In genomic region chr16:14362099-14362820, GRCm38 (mm10) we compare ENCODE assay signal across 8 mouse cellular contexts. TPM values are rescaled to one million over a fixed set of nuclear protein-coding genes. Genes with fewer than 3 reads are reported as not detected.
DNase-seq lines count a peak whose midpoint lies in the region; ATAC-seq and TF ChIP-seq lines count a peak whose summit lies in the region.

No protein-coding gene starts in this region.

- WGBS in liver, adult 2 months: 52% methylated on average over 7 of the region's 7 CpGs
- 28% methylated on average over 7 of the region's 7 CpGs for WGBS in hindbrain, embryonic 11.5 days
- 33% methylated on average over 7 of the region's 7 CpGs for WGBS in midbrain, embryonic 11.5 days

- H3K4me3 ChIP-seq in liver, adult 2 months (ENCODE audit: insufficient read depth, low read depth, low read length): peak overlapping the region; percentile 93; the same call in 1 of the 2 replicates
- H3K4me3 ChIP-seq in bone marrow macrophage, adult 2 months (ENCODE audit: insufficient read depth, low read length): peak overlapping the region; percentile 89
- H3K4me3 ChIP-seq in hindbrain, embryonic 11.5 days (ENCODE audit: low read depth, low read length): peak overlapping the region; percentile 81
- peak overlapping the region; percentile 53 for H3K4me3 ChIP-seq in midbrain, embryonic 11.5 days (ENCODE audit: low read depth, low read length)

- H3K4me2 ChIP-seq in hindbrain, embryonic 11.5 days (replicated peaks; ENCODE audit: low read depth, low read length): peak overlapping the region; percentile 91
- peak overlapping the region; percentile 71 for H3K4me2 ChIP-seq in midbrain, embryonic 11.5 days

- no peak for TF ChIP-seq POLR2A in liver, adult 2 months (IDR thresholded peaks at IDR 0.05; ENCODE audit: extremely low read depth, insufficient read depth, low read length)
- TF ChIP-seq POLR2A in bone marrow macrophage, adult 2 months (IDR thresholded peaks at IDR 0.05; ENCODE audit: borderline replicate concordance, low read depth, low read length): no peak

- H3K27ac ChIP-seq in liver, adult 2 months (replicated peaks; ENCODE audit: insufficient read depth, low read depth, low read length): no peak overlapping the region
- peak overlapping the region; percentile 54 for H3K27ac ChIP-seq in bone marrow macrophage, adult 2 months (ENCODE audit: insufficient read depth, low read depth, low read length)
- no peak overlapping the region for H3K27ac ChIP-seq in hindbrain, embryonic 11.5 days (ENCODE audit: low read depth, low read length)
- H3K27ac ChIP-seq in midbrain, embryonic 11.5 days (ENCODE audit: low read depth, low read length): no peak overlapping the region

- no peaks in the 10 kb centered on the region for H3K79me2 ChIP-seq in liver, adult 2 months (ENCODE audit: control insufficient read depth, insufficient read depth, low read length)

- peaks cover 5% of the 10 kb centered on the region; the same call in 1 of the 2 replicates for H3K27me3 ChIP-seq in liver, adult 2 months (ENCODE audit: control insufficient read depth, insufficient read depth, low read length)
- H3K27me3 ChIP-seq in hindbrain, embryonic 11.5 days (ENCODE audit: control insufficient read depth, insufficient read depth, low read length): no peaks in the 10 kb centered on the region
- no peaks in the 10 kb centered on the region for H3K27me3 ChIP-seq in midbrain, embryonic 11.5 days (ENCODE audit: control insufficient read depth, insufficient read depth, low read length)

- no peaks in the 10 kb centered on the region for H3K4me1 ChIP-seq in liver, adult 2 months (ENCODE audit: control insufficient read depth, insufficient read depth, low read length)
- peaks cover 71% of the 10 kb centered on the region for H3K4me1 ChIP-seq in bone marrow macrophage, adult 2 months (ENCODE audit: control insufficient read depth, insufficient read depth, low read length)
- no peaks in the 10 kb centered on the region for H3K4me1 ChIP-seq in hindbrain, embryonic 11.5 days (replicated peaks; ENCODE audit: control insufficient read depth, insufficient read depth, low read length)
- peaks cover 7% of the 10 kb centered on the region; the same call in 1 of the 2 replicates for H3K4me1 ChIP-seq in midbrain, embryonic 11.5 days (ENCODE audit: control insufficient read depth, insufficient read depth, low read length)

- no peaks in the 10 kb centered on the region for H3K9me3 ChIP-seq in hindbrain, embryonic 11.5 days (ENCODE audit: control insufficient read depth, low read length)
- H3K9me3 ChIP-seq in midbrain, embryonic 11.5 days (ENCODE audit: control insufficient read depth, low read length): no peaks in the 10 kb centered on the region

- no peak for DNase-seq in liver, adult 2 months (ENCODE audit: extremely low read depth, low read depth, low spot score)
- no peak for DNase-seq in liver
- DNase-seq in hindbrain, embryonic 11.5 days (ENCODE audit: low spot score): no peak
- DNase-seq in midbrain, embryonic 11.5 days (ENCODE audit: low spot score, missing footprints): no peak
- DNase-seq in thymus, postnatal 0 days (ENCODE audit: low spot score): no peak
- no peak for DNase-seq in ovary, postnatal 14 days (ENCODE audit: low spot score)
- no peak for DNase-seq in lung, adult 18-20 months

- no peak for TF ChIP-seq CTCF in liver, adult 2 months (IDR thresholded peaks at IDR 0.05; ENCODE audit: low read depth, low read length)
- no peak for TF ChIP-seq CTCF in bone marrow macrophage, adult 2 months (IDR thresholded peaks at IDR 0.05; ENCODE audit: low read depth, low read length)

- ATAC-seq in hindbrain, embryonic 11.5 days (ENCODE audit: low FRiP score): no peak
- ATAC-seq in midbrain, embryonic 11.5 days (ENCODE audit: low FRiP score): no peak

- peak overlapping the region; percentile 24; the same call in 1 of the 2 replicates for H3K9ac ChIP-seq in liver, adult 2 months (ENCODE audit: low read depth, low read length)
- H3K9ac ChIP-seq in hindbrain, embryonic 11.5 days (ENCODE audit: low read depth, low read length): peak overlapping the region; percentile 86
- peak overlapping the region; percentile 79 for H3K9ac ChIP-seq in midbrain, embryonic 11.5 days (ENCODE audit: low read length)

- no peaks in the 10 kb centered on the region for H3K36me3 ChIP-seq in liver, adult 2 months (ENCODE audit: control insufficient read depth, insufficient read depth, low read length)
- H3K36me3 ChIP-seq in hindbrain, embryonic 11.5 days (ENCODE audit: control insufficient read depth, insufficient read depth, low read length): no peaks in the 10 kb centered on the region
- H3K36me3 ChIP-seq in midbrain, embryonic 11.5 days (ENCODE audit: control insufficient read depth, insufficient read depth, low read length): no peaks in the 10 kb centered on the region

RNA-seq across cellular contexts. Expression of gene Abcc1, which starts 0.9 kb away (rescaled TPM):
- total RNA-seq in liver, adult 2 months (2014; rRNA removed): 1.3 and 2.3 TPM in 2 replicates
- 1.1 and 1.6 TPM in 2 replicates for polyA plus RNA-seq in liver, adult 2 months (2012; rRNA removed)
- polyA plus RNA-seq in bone marrow macrophage, adult 2 months (2012; ENCODE audit: insufficient read depth, insufficient read length, missing spikeins): 105 and 110 TPM in 2 replicates
- 6.1 TPM in 2 replicates for polyA plus RNA-seq in hindbrain, embryonic 11.5 days (2014; fragmentation: Nextera tagmentation; extraction: Ambion mirVana)
- 4.5 and 5.4 TPM in 2 replicates for polyA plus RNA-seq in midbrain, embryonic 11.5 days (2014; fragmentation: Nextera tagmentation; extraction: Ambion mirVana)
- 6.4 and 7.6 TPM in 2 replicates for polyA plus RNA-seq in thymus, postnatal 0 days (2015; fragmentation: Nextera tagmentation; extraction: Ambion mirVana)

RNA-seq across cellular contexts. Expression of gene Fopnl, which starts 45.1 kb away (rescaled TPM):
- 33.1 and 36.6 TPM in 2 replicates for total RNA-seq in liver, adult 2 months (2014; rRNA removed)
- polyA plus RNA-seq in liver, adult 2 months (2012; rRNA removed): 14.8 and 14.9 TPM in 2 replicates
- 42.1 and 52.6 TPM in 2 replicates for polyA plus RNA-seq in bone marrow macrophage, adult 2 months (2012; ENCODE audit: insufficient read depth, insufficient read length, missing spikeins)
- polyA plus RNA-seq in hindbrain, embryonic 11.5 days (2014; fragmentation: Nextera tagmentation; extraction: Ambion mirVana): 181 and 187 TPM in 2 replicates
- polyA plus RNA-seq in midbrain, embryonic 11.5 days (2014; fragmentation: Nextera tagmentation; extraction: Ambion mirVana): 174 and 194 TPM in 2 replicates
- polyA plus RNA-seq in thymus, postnatal 0 days (2015; fragmentation: Nextera tagmentation; extraction: Ambion mirVana): 155 and 171 TPM in 2 replicates

Comparison
In these comparisons a context has a peak if more than half of its experiments do, and no peak if none do; other contexts are left out.
1. H3K9ac ChIP-seq: peak in every context shown above with its lines; median percentile 86 in hindbrain, embryonic 11.5 days; 79 in midbrain, embryonic 11.5 days; 24 in liver, adult 2 months.
2. RNA of gene Abcc1, which starts 0.9 kb away (polyA plus RNA-seq): 105 to 110 TPM in bone marrow macrophage, adult 2 months; 6.4 to 7.6 TPM in thymus, postnatal 0 days, 6.1 TPM in hindbrain, embryonic 11.5 days, 4.5 to 5.4 TPM in midbrain, embryonic 11.5 days and 1.1 to 1.6 TPM in liver, adult 2 months; every median in the first group is over 10 times any median in the second.
3. Peak in every context shown above with its lines, with median percentiles within 50 percentile points of each other: H3K4me3 ChIP-seq.